Mouse (Mus musculus): ENCODE data around the gene Prg3. TPM values are rescaled to one million over a fixed set of nuclear protein-coding genes. Genes with fewer than 3 reads are reported as not detected.

The Prg3 gene
- polyA plus RNA-seq, 1 experiment from 2014 or later, result not detected

DNA sequence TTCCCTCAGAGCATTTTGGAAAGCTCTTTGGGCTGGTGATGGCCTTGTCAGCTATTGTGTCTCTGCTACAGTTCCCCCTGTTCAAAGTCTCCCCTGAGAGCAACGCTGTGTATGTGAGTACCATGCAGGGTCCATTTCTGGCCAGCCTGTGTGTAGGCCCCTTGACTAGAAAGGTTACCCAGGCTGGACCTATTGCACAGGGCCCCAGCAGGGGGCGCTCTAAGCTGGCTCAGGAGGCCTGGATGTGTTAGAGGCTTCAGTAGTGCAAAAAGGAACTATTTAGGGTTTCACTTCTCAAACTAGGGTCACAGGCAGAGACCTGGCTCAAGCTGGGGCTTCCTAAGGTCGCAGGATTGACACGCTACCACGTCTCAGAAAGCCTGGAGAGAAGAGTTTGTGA lies 31.7 kb upstream of the Prg3 start:
- no peak for ATAC-seq (ENCODE audit: low FRiP score)
- no peak overlapping the region for H3K27ac ChIP-seq
- H3K36me3 ChIP-seq, result no peaks in the 10 kb centered on the region
- H3K4me1 ChIP-seq, result no peaks in the 10 kb centered on the region
- no peak overlapping the region for H3K9ac ChIP-seq
- WGBS, result 58% methylated on average over 5 of the region's 5 CpGs
- H3K9me3 ChIP-seq (replicated peaks), result no peaks in the 10 kb centered on the region
- H3K27me3 ChIP-seq, result no peaks in the 10 kb centered on the region
- no peak overlapping the region for H3K4me2 ChIP-seq (replicated peaks)
- H3K4me3 ChIP-seq, result no peak overlapping the region

DNA sequence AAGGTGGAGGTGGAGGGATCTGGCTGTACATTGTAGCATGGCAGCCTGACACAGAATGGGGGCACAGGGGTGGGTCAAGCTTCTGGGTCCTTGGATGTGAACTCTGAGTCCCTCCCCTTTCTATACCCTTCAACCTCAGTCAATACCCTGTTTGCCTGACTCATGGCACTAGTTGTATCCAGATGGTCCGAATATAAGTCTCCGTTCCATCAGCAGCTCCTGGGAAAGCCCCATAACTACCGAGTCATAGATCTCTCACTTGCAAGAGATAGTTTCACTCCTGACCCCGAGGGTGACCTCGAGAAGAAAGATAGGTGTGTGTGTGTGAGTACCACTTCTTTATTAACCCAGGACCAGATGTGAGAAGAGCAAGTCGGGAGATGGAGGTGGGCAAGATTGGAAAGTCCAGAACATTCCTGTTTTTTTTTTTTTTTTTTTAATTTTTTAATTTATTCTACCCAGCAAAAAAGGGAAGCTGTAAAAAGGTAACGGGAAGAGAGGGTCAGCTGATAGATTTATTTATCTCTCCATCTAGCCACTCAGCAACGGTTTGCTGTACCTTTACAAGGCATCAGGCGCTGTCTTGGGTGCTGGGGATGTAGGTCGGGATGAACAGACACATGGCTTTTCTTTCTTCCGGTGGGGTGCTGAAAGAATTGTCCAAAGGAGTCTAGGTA lies 29.3 kb upstream of the Prg3 start:
- ATAC-seq (ENCODE audit: low FRiP score), result no peak
- Histone ChIP-seq H3K36me3 (no peaks in the 10 kb centered on the region), H3K4me2 (replicated peaks) (no peak overlapping the region), H3K9me3 (replicated peaks) (no peaks in the 10 kb centered on the region), H3K27ac (no peak overlapping the region), H3K4me1 (peaks cover 5% of the 10 kb centered on the region; the same call in 1 of the 2 replicates), H3K9ac (no peak overlapping the region), H3K27me3 (no peaks in the 10 kb centered on the region), H3K4me3 (no peak overlapping the region)
- WGBS, result 92% methylated on average over 11 of the region's 11 CpGs

DNA sequence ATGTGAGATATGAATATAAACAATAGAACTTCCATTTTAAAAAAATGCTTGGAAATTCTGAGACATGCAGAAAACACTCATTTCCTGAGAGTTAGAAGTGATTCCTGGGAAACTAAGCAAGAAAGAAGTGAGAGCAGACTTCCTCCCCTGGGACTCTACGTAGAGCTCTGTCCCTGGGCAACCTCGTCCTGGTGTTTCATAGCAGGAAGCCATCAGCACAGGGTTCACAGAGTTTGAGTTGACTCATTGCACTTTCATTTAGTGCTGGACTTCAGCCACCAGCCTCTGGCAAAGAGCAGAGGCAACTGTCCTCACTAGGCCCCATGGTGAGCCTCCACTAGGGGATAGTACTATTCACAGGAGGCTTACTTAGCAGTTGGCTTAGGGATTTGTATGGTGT lies 26.7 kb upstream of the Prg3 start:
- Histone ChIP-seq H3K27me3 (no peaks in the 10 kb centered on the region), H3K4me2 (replicated peaks) (no peak overlapping the region), H3K36me3 (no peaks in the 10 kb centered on the region), H3K27ac (no peak overlapping the region), H3K4me1 (peaks cover 5% of the 10 kb centered on the region; the same call in 1 of the 2 replicates), H3K9me3 (replicated peaks) (no peaks in the 10 kb centered on the region), H3K4me3 (no peak overlapping the region), H3K9ac (no peak overlapping the region)
- WGBS, result 64% methylated on average over 2 of the region's 2 CpGs
- ATAC-seq (ENCODE audit: low FRiP score), result no peak

DNA sequence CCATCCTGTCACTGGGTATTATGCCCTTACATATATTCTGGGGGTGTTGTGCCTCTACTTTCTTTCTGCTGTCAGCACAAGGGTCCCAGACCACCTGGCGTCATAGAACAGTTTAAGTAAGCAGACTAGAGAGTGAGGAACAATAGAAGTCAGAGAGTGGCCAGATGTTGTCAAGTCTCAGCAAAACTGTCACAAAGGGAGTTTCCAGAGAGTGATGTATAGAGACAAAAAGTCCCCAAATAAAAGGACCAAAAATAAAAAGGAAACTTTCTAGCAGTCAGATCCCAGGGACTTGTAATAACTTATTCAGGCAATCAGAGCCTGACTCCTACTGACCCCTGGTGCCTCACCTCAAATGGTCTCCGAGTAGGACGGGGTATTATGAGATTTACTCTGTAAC lies 26.1 kb upstream of the Prg3 start:
- 73% methylated on average over 3 of the region's 3 CpGs for WGBS
- H3K27me3 ChIP-seq, result no peaks in the 10 kb centered on the region

DNA sequence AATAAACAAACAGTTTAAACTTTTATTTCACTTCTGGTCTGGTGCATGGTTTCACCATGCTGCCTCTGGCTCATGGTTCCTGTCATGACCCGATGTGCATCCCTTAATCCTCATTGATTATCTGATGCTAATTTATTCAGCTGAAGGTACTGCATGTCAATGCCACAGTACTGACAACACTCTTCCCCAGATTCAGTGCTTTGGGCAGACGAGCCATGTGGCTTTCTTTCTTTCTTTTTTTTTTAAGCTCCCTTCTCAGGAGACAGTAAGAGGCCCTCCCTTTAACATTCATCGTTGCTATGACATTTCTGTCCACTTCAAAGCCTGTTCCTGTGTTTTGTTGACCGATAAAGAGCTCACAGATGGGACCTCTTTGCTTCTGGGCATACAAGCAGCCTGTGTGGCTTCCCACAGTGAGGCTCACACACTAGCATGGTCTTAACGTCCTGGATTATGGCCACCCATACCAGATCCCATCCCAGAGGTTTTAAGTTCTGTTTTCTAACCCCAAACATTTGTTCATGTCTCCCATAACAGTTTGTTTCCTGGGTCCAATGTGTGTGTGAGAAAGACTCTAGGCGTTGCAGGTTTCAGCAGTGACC lies 25.0 kb upstream of the Prg3 start:
- Histone ChIP-seq H3K4me1 (peaks cover 5% of the 10 kb centered on the region; the same call in 1 of the 2 replicates), H3K27me3 (no peaks in the 10 kb centered on the region), H3K27ac (no peak overlapping the region), H3K9ac (no peak overlapping the region), H3K4me2 (replicated peaks) (no peak overlapping the region), H3K4me3 (no peak overlapping the region), H3K36me3 (no peaks in the 10 kb centered on the region), H3K9me3 (replicated peaks) (no peaks in the 10 kb centered on the region)
- 30% methylated on average over 6 of the region's 6 CpGs for WGBS
- no peak for ATAC-seq (ENCODE audit: low FRiP score)

More for the DNA sequence above, 26.1 kb upstream of the Prg3 start:
- peaks cover 5% of the 10 kb centered on the region; the same call in 1 of the 2 replicates for H3K4me1 ChIP-seq
- no peak overlapping the region for H3K27ac ChIP-seq
- ATAC-seq (ENCODE audit: low FRiP score), result no peak
- no peaks in the 10 kb centered on the region for H3K36me3 ChIP-seq
- no peak overlapping the region for H3K9ac ChIP-seq
- no peak overlapping the region for H3K4me3 ChIP-seq
- no peak overlapping the region for H3K4me2 ChIP-seq (replicated peaks)
- H3K9me3 ChIP-seq (replicated peaks), result no peaks in the 10 kb centered on the region

DNA sequence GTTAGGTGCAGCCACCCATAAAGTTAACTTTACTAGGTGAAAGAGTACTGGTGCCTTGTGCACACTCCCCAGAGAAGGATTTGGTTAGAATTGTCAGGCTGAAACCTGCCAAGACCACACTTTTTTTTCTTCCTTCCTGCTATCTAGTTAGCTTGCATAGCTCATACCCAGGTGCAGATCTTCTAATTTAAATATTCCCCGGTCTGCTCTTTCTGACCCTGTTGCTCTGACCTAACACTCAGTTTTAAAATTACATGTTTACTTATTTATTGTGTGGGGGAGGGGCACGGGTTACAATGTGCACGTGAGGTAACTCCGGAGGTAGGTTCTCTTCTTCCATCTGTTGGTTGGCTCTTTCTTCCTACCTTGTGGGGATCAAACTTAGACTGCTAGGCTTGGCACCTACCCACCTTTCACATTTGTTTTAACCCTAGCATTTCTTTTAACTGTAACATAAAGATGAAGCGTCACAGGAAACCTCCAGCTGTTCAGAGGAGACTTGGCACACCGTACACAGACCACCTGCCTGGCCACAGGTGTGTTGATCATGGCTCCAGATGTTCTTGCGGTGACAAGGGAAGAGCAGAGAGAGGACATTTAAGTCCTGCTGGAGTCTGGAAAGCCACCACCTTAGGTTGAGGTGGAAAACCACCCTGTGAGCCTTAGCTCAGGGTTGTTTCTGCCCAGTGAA lies 23.8 kb upstream of the Prg3 start:
- H3K4me3 ChIP-seq, result no peak overlapping the region
- H3K27me3 ChIP-seq, result no peaks in the 10 kb centered on the region
- no peaks in the 10 kb centered on the region for H3K9me3 ChIP-seq (replicated peaks)
- no peak overlapping the region for H3K4me2 ChIP-seq (replicated peaks)
- 92% methylated on average over 7 of the region's 7 CpGs for WGBS
- H3K27ac ChIP-seq, result no peak overlapping the region
- H3K4me1 ChIP-seq, result peaks cover 5% of the 10 kb centered on the region; the same call in 1 of the 2 replicates
- no peak for ATAC-seq (ENCODE audit: low FRiP score)
- H3K9ac ChIP-seq, result no peak overlapping the region
- H3K36me3 ChIP-seq, result no peaks in the 10 kb centered on the region

DNA sequence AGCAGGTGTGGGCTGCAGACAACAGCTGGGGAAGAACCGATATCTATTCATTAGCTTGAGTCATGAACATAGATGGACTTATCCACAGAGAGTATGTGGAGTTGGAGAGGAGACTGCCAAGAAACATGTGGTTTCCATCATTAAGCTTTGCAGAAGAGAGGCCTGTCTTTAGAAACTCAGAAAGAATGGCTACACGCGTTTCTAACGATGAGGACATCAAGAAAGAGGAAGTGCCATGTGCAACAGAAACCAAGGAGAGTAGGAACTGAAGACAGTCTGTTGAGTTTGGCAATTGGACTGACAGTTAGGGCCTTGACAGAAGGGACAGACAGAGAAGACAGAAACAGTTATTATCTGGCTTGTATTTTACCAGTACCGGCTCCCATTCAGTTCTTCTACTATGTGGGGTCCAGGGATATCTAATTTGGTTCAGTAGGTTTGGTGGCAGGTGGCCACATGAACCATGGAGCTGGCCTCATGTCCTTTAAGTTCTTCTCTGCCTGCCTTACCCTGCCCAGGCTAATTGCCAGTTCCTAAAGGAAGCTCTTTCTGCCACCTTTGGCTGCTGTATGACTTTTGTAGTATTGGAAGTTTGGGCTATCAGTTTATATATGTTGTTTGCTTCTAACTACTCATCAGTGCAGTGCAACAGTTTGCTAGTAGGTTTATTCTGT lies 20.6 kb upstream of the Prg3 start:
- no peaks in the 10 kb centered on the region for H3K36me3 ChIP-seq
- no peak for ATAC-seq (ENCODE audit: low FRiP score)
- H3K4me2 ChIP-seq (replicated peaks), result no peak overlapping the region
- no peak overlapping the region for H3K27ac ChIP-seq
- H3K4me1 ChIP-seq, result peaks cover 5% of the 10 kb centered on the region; the same call in 1 of the 2 replicates
- WGBS, result 86% methylated on average over 5 of the region's 5 CpGs
- no peaks in the 10 kb centered on the region for H3K27me3 ChIP-seq
- no peaks in the 10 kb centered on the region for H3K9me3 ChIP-seq (replicated peaks)
- no peak overlapping the region for H3K9ac ChIP-seq
- no peak overlapping the region for H3K4me3 ChIP-seq

DNA sequence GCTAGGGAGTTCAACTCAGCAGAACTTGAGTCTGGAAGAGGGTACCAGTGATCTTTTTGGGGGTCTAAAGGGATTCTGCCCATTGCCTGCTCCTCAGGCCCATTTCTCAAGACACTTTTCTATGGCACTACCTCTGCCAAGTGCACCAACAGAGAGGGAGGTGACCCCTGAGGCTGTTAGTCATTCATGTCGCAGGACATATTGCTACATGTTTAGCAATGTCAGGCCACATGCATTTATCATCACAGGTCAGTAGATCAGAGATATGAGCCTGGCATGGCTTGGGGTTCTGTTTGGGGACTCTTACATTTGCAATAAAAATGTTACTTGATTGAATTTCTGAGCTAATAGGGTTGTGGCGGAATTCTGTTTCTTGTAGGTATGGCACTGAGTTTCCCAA lies 12.4 kb upstream of the Prg3 start:
- no peak for ATAC-seq (ENCODE audit: low FRiP score)
- H3K9ac ChIP-seq, result no peak overlapping the region
- no peaks in the 10 kb centered on the region for H3K36me3 ChIP-seq
- H3K4me3 ChIP-seq, result no peak overlapping the region
- H3K4me2 ChIP-seq (replicated peaks), result no peak overlapping the region
- 90% methylated on average over 2 of the region's 2 CpGs for WGBS
- H3K4me1 ChIP-seq, result no peaks in the 10 kb centered on the region
- no peaks in the 10 kb centered on the region for H3K9me3 ChIP-seq (replicated peaks)
- no peaks in the 10 kb centered on the region for H3K27me3 ChIP-seq
- no peak overlapping the region for H3K27ac ChIP-seq

DNA sequence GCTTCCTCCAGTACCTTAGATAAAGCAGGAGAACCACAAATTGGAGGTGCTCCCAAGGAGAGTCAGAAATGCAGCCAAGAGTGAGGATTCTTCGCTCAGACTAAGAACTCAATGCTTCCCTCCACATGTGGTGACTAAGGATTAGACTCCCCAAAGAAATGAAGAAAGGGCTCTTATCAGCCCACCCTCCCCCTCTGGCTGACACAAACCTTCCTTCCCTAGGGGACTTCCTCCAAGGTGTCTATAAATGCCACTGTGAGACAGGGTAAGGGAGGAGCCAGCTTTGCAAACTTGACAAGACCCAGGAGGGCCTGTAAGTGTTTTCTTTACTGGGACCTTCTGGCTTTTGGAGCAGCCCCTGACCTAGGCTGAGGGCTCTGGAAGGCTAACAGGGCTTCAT lies 7.8 kb upstream of the Prg3 start, which contains the start of gene Prg2:
TSS of gene Prg2 (plus strand) at position 274 of the 400 bp plus-strand sequence.
- no peak for ATAC-seq (ENCODE audit: low FRiP score)
- H3K9ac ChIP-seq, result no peak within 1 kb of the TSS
- 63% methylated on average over 1 of the region's 1 CpGs for WGBS
- H3K4me1 ChIP-seq, result no peaks in the 10 kb centered on the region
- H3K4me3 ChIP-seq, result no peak within 1 kb of the TSS
- H3K36me3 ChIP-seq, result no peaks in the 10 kb centered on the region
- H3K27me3 ChIP-seq, result no peaks in the 10 kb centered on the region
- no peaks in the 10 kb centered on the region for H3K9me3 ChIP-seq (replicated peaks)
- H3K4me2 ChIP-seq (replicated peaks), result no peak within 1 kb of the TSS
- H3K27ac ChIP-seq, result no peak within 1 kb of the TSS

DNA sequence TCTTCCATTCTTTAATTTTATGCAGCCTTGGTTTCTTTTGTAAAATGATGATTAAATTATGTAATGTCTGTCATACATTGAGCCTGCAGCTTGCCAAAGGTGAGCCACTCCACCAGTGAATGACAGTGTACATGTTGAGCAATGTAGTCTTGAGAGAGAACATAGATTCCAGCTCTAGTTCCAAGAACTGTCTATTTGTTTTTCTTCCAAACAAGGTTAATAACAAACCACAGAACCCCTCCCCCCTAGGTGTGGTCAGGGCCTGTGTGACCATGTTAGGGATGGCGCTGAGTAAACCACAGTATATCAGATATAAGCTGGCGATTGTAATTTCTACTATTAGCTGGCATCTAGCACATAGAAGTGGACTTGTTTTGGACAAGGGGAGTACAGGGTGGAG lies 8.4 kb downstream of the Prg3 start:
- Histone ChIP-seq H3K27me3 (no peaks in the 10 kb centered on the region), H3K27ac (no peak overlapping the region), H3K4me1 (no peaks in the 10 kb centered on the region), H3K9me3 (replicated peaks) (no peaks in the 10 kb centered on the region), H3K4me2 (replicated peaks) (no peak overlapping the region), H3K4me3 (no peak overlapping the region), H3K9ac (no peak overlapping the region), H3K36me3 (no peaks in the 10 kb centered on the region)
- WGBS, result 96% methylated on average over 2 of the region's 2 CpGs
- no peak for ATAC-seq (ENCODE audit: low FRiP score)

DNA sequence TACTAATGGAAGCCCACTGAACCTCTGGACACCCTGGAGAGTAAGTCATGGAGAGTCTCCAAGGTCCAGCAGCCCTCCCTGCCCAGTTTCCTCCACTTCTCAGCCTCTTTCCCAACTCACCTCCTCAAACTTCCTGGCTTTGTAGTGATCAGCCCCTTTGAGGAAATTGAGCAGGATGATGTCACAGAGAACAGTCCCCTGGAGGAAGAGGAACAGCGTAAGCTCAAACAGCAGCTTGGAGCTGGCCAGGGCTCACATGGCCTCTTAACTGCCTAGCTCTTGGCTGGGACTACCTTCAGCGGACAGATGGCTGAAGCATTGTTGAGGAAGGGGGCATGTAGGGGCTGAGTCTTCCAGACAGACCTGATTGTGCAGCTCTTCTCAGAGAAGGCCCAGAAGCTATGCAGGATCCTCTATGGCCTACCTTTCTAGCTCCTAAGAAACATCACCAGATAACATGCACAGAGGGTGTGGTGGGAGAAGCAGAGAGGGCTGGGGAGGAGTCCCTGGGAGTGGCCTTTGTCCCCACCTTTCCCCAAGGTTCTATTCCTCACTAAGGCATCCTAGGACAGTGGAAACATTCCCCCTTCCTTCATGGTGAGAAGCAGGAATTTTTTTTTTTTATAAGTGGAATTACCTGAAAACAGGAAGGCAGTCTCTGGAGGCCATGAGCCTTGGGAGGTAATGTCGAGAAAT lies 11.6 kb downstream of the Prg3 start:
- no peak for ATAC-seq (ENCODE audit: low FRiP score)
- H3K4me2 ChIP-seq (replicated peaks), result no peak overlapping the region
- H3K4me1 ChIP-seq, result no peaks in the 10 kb centered on the region
- H3K9me3 ChIP-seq (replicated peaks), result no peaks in the 10 kb centered on the region
- WGBS, result 82% methylated on average over 3 of the region's 3 CpGs
- no peaks in the 10 kb centered on the region for H3K27me3 ChIP-seq
- H3K9ac ChIP-seq, result no peak overlapping the region
- H3K4me3 ChIP-seq, result no peak overlapping the region
- H3K27ac ChIP-seq, result no peak overlapping the region
- no peaks in the 10 kb centered on the region for H3K36me3 ChIP-seq

DNA sequence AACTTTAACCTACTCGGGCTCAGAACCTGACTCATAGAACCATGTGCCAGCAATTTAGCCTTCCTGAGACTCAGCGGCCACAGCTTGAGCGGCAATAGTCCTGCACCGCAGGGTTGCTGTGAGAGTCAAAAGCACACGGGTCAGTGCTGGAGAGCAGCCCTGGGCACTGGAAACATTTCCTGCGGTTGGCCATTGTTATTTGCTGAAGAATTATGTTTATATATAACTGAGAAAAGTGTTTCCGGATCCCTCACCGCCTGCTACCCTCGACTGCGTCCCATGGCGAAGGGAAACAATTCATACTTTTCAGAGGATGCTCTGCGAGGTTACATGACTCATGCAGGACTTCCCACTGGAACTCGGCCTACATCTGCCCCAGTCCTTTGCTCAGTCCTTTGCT lies 13.5 kb downstream of the Prg3 start:
- Histone ChIP-seq H3K27ac (no peak overlapping the region), H3K9ac (no peak overlapping the region), H3K4me2 (replicated peaks) (no peak overlapping the region), H3K4me3 (no peak overlapping the region), H3K9me3 (replicated peaks) (no peaks in the 10 kb centered on the region), H3K27me3 (no peaks in the 10 kb centered on the region), H3K4me1 (no peaks in the 10 kb centered on the region), H3K36me3 (no peaks in the 10 kb centered on the region)
- 73% methylated on average over 13 of the region's 13 CpGs for WGBS
- ATAC-seq (ENCODE audit: low FRiP score), result no peak

Data from hindbrain, embryonic 12.5 days (tissue).